Mouse (Mus musculus) bone marrow, adult 2 months (tissue): ENCODE results near the gene Mthfd2.

Source experiments
- CTCF ChIP-seq: fragments of 200-500 bp; IDR thresholded peaks from 2 replicates; pipeline ENCODE4 v1.5.1; 2011; ENCODE audit warnings: low read length, control low read depth; ENCODE audit not compliant: control insufficient read depth, insufficient read depth
- POLR2A ChIP-seq: fragments of 200-500 bp; IDR thresholded peaks from 2 replicates; pipeline ENCODE4 v1.6.1; 2011; ENCODE audit warnings: low read depth, mild to moderate bottlenecking, control low read depth, low read length, borderline replicate concordance; ENCODE audit not compliant: control insufficient read depth

- TF ChIP-seq CTCF = no peak
- no peak for TF ChIP-seq POLR2A
Observed at GRCm38 (mm10) chr6:83321927-83322326, 3.8 kb downstream of the Mthfd2 start.
